Mouse (Mus musculus): ENCODE measurements around the gene Ephx1.

Ephx1 gene

GRCm38 (mm10) chr1:181014731-181015500 is 5.8 kb downstream of the Ephx1 start:
- DNase-seq (ENCODE audit: low read depth, low spot score) = no peak

GRCm38 (mm10) chr1:181013446-181013845 is 7.3 kb downstream of the Ephx1 start:
- DNase-seq (ENCODE audit: low read depth, low spot score) = no peak

GRCm38 (mm10) chr1:181012416-181012815 is 8.3 kb downstream of the Ephx1 start:
- no peak for DNase-seq (ENCODE audit: low read depth, low spot score)

- no peak for DNase-seq (ENCODE audit: low read depth, low spot score)
These were observed 9.1 kb downstream of the Ephx1 start for GRCm38 (mm10) chr1:181011601-181012000.

- DNase-seq (ENCODE audit: low read depth, low spot score) = no peak
These were observed 10.4 kb downstream of the Ephx1 start for GRCm38 (mm10) chr1:181010171-181010932.

- no peak for DNase-seq (ENCODE audit: low read depth, low spot score)
These were observed 10.9 kb downstream of the Ephx1 start for GRCm38 (mm10) chr1:181009754-181010153.

- no peak for DNase-seq (ENCODE audit: low read depth, low spot score)
These were observed 11.6 kb downstream of the Ephx1 start for GRCm38 (mm10) chr1:181009011-181009590.

GRCm38 (mm10) chr1:181008266-181008665 is 12.4 kb downstream of the Ephx1 start:
- no peak for DNase-seq (ENCODE audit: low read depth, low spot score)

- no peak for DNase-seq (ENCODE audit: low read depth, low spot score)
These were observed 12.9 kb downstream of the Ephx1 start for GRCm38 (mm10) chr1:181007831-181008230.

- no peak for DNase-seq (ENCODE audit: low read depth, low spot score)
These were observed 15.4 kb downstream of the Ephx1 start for GRCm38 (mm10) chr1:181005331-181005730.

- no peak for DNase-seq (ENCODE audit: low read depth, low spot score)
These were observed 16.9 kb downstream of the Ephx1 start for GRCm38 (mm10) chr1:181003790-181004189.

GRCm38 (mm10) chr1:181001621-181002020 is 19.1 kb downstream of the Ephx1 start:
- no peak for DNase-seq (ENCODE audit: low read depth, low spot score)

- DNase-seq (ENCODE audit: low read depth, low spot score) = no peak
These were observed 19.5 kb downstream of the Ephx1 start for GRCm38 (mm10) chr1:181001217-181001616.

- DNase-seq (ENCODE audit: low read depth, low spot score) = no peak
These were observed 20.1 kb downstream of the Ephx1 start for GRCm38 (mm10) chr1:181000501-181001092.

GRCm38 (mm10) chr1:180992142-180992541 is 28.6 kb downstream of the Ephx1 start:
- peak; percentile 77 for DNase-seq (ENCODE audit: low read depth, low spot score)

GRCm38 (mm10) chr1:180990671-180991070 is 30.0 kb downstream of the Ephx1 start:
- no peak for DNase-seq (ENCODE audit: low read depth, low spot score)

- DNase-seq (ENCODE audit: low read depth, low spot score) = peak; percentile 81
These were observed 32.9 kb downstream of the Ephx1 start for GRCm38 (mm10) chr1:180987759-180988158.

- peak; percentile 69 for DNase-seq (ENCODE audit: low read depth, low spot score)
These were observed 34.0 kb downstream of the Ephx1 start for GRCm38 (mm10) chr1:180986701-180987100.

- peak; percentile 68 for DNase-seq (ENCODE audit: low read depth, low spot score)
These were observed 39.2 kb downstream of the Ephx1 start for GRCm38 (mm10) chr1:180981298-180982046.

GRCm38 (mm10) chr1:180980464-180980863 is 40.2 kb downstream of the Ephx1 start:
- peak; percentile 89 for DNase-seq (ENCODE audit: low read depth, low spot score)

- DNase-seq (ENCODE audit: low read depth, low spot score) = peak; percentile 91
These were observed 41.0 kb downstream of the Ephx1 start for GRCm38 (mm10) chr1:180979484-180980251.
